Mouse (Mus musculus) heart, postnatal 36 days (tissue): ENCODE measurements around the gene B4galnt2. TPM values are rescaled to one million over a fixed set of nuclear protein-coding genes. Genes with fewer than 3 reads are reported as not detected.
"Not testable (repeated sequence)": the region's sequence is repeated elsewhere in the genome, so short reads cannot be mapped to it uniquely, and the experiment has no call there.

ENCODE experiments used
- DNase-seq, 2 experiments: peaks; one replicate each; pipeline ENCODE4 v3.0.0; 2021 to 2022
- intact Hi-C: fragments of 180-260 bp; cut with DNase I; formaldehyde crosslinking; loops from one replicate; pipeline ENCODE4 v1.15.1; 2025
- total RNA-seq, 2 experiments: library from RNA; stranded (reverse); gene quantifications; 2 replicates each; pipeline ENCODE4 v1.2.3; 2021

Gene B4galnt2
- not detected for total RNA-seq

DNA sequence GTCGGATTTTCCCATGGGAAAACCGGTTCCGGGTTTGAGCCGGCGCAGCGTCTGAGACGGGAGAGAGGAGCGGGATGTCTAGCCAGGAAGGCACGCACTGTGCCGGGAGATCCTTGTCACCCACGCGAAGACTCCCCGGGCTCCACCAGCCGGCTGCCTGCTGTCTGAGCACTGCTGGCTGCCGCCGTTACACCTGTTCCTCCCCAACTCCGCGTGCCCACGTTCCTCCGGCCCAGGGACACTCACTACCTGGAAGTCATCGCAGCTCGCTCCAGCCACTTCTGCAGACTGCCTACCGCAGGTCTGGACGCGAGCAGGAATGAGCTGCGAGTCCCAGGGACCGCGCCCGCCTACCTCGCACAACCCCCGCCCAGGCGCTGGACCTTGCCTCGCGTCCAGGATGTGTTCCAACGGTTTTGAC is at the start of gene B4galnt2:
Gene B4galnt2, minus strand, starts transcription at position 321 of the 421 bp plus-strand sequence.
- DNase-seq: no peak
- intact Hi-C loops: no loop called here

DNA sequence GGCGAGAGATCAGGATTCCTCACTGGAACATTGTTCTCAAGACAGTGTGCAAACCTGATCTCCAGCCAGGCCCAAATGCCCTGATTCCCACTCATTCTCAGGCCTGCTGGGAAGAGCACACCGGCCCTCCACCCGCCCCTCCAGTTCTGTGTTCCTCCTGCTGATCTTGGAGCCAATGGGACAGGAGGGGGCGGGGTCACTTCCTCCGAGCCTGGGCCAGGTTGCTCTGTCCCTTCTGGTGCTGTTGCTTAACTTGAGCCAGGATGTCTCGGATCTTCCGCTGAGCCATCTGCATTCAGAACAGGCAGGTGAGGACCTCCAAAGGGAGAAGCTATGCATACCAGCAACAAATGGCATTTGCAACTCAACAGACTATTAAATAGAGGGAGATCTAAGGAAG is 48.6 kb upstream of the B4galnt2 start:
- DNase-seq: no peak
- intact Hi-C loops: no loop called here

DNA sequence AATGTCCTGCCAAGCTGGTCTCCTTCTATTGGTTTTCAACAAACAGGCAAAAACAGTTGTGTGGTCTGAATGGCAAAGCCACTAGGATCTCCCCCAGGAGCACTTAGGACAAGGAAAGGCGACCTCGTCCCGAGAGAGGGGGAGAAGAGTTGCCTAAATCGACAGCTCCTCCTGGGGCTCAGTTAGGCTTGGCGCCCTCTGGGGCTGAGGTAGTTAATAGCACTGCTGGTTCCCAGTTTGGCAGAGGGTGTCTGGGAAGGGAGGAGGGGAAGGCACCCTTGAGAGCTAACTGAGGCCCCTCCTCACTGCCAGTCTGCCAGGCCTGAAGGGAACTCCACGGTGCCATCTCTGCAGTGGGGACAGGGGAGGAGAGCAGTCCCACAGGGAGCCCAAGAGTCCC is 44.5 kb upstream of the B4galnt2 start:
- no peak for DNase-seq
- intact Hi-C loops: no loop called here

DNA sequence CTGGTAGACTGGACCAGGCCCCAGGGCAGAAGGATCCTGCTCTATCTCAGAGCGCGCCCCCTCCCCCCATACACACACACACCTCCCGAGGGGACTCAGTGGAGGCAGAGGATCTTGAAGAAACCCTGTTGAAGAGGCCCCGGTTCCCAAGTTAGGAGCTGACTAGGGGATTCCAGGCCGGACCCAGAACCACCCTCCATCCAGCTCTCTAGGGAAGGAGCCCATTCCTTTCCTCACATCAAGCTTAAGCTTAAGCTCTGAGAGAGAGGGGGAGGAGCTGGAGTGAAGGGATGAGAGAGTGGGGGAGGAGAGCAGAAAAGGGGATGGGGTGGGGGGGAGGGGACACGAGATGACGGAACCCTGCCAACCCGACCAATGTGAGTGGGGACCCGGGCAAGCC is 43.6 kb upstream of the B4galnt2 start:
- intact Hi-C loops: no loop called here
- no peak for DNase-seq

DNA sequence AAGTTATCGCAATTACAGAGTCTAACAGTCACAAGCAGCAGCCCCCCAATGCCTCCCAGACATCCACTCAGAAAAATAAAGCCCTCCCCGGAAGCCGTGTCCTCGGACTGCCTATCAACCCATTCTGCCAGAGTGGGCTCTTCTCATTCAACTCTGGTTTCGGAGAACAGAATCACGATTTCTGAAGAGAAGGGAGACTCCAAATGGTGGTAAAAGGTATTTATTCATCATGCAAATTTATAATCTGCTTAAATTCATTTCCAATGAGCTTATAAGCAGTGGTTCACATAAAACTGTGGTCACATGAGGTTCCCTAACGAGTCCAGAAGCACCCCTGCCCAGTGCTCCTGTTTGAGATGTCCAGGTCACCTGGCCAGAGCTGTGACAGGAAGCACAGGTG is 42.7 kb upstream of the B4galnt2 start:
- intact Hi-C loops: no loop called here
- no peak for DNase-seq

DNA sequence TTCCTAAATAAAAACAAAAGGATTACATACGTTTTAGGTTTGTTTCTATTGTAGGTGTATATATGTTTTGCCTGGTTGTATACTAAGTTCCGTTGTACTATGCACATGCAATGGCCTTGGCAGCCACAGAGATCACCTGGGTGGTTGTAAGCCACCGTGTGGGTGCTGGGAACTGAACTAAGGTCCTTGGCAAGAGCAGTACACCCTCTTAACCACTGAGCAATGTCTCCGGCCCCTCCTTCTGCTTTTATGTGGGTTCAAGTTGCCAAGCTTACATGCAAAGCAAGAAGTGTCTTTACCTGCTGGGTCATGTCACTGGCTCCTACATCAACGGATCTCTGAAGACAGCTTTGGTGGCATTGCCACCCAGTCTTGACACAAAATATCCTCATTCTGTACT is 38.6 kb upstream of the B4galnt2 start:
- DNase-seq: no peak
- intact Hi-C loops: no loop called here

DNA sequence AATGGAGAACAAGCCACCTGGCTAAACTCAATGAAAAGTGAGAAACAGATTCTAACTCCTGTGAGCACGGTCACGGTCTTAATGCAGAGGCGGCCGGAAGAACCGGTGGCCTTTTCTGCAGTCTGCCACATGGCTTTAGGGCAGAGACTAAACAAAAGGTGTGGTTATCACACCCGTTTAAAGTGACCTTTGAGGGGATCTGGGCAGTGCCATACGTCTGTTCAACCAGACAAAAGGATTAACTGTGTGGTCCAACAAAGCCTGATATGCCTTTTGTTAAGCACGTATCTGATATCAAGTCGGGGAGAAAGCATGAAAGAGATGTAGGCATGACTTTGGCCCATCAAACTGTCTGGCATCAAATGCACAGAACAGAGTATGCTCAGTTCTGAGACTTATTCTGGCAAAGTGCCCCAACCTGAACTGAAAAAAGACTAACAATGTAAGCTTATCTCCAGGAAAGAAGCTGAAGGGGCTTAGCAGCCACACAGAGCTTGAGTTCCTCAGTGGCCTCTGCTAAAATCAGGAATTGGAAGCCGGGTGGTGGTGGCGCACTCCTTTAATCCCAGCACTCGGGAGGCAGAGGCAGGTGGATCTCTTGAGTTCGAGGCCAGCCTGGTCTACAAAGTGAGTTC is 31.3 kb upstream of the B4galnt2 start:
- intact Hi-C loops: no loop called here

DNA sequence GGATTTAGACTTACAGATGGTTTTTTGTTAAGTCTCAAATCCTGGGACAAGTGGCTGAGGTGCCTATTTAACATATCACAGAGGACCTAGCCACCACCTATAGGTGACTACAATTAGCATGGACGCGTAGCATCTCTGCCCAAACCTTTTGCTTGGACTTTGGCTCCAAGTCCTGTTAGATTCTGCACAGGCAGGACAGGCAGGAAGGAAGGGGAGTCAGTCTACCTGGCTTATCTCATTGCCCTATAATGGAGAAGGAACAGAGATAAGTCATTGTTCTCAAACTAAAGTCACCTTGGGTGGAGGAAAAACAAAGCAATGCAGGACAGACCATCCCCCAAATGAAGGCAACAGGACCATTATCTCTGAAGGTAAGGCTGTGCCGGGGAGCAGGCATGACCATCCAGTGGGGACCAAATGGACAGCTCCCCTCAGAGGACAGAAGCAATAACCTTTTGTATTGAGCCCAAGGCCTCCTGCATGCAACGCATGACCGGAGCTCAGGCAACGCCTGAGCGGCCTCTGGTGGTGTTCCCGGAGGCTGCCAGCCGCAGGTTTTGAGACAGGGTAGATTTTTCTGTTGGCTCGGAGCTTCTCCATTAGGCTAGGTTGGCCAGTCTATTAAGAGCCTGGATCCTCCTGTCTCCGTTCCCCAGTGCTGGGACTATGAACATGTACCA is 25.3 kb upstream of the B4galnt2 start:
- DNase-seq: no peak
- intact Hi-C loops: no loop called here

More for the DNA sequence above, 31.3 kb upstream of the B4galnt2 start:
- no peak for DNase-seq

DNA sequence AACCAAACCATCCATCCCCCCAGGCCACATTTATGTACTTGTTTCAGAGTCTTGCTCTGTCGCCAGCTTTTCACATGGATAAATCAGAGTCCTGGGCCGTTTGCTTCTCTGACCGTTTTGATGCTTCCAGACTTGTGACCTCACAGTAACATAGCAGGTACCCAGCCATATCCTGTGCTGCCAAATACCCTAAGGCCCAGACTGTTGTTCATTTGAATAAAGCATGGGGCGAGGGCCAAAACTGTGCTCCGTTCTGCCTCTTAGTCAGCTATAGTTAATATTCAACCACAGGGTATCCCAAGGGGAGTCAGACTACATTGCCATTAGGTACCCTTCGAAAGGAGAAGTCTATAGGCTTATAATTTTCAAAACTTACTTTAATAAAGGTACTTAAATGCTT is 21.7 kb upstream of the B4galnt2 start:
- no peak for DNase-seq
- intact Hi-C loops: no loop called here

DNA sequence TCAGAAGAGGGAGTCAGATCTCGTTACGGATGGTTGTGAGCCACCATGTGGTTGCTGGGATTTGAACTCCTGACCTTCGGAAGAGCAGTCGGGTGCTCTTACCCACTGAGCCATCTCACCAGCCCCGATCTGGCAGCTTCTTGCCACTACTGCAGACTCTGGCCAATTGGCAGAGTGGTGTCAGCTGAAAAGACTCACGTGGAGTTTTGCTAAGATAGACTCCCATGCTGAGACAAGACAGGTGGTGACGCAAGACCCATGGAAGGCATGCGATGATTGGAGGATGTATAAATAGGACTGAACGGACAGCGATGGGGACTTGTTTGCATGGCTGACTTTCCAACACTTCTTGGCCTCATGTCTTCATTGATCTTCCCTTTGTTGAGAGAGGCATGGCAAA is 17.5 kb upstream of the B4galnt2 start:
- intact Hi-C loops, DNase-seq: not testable (repeated sequence)

DNA sequence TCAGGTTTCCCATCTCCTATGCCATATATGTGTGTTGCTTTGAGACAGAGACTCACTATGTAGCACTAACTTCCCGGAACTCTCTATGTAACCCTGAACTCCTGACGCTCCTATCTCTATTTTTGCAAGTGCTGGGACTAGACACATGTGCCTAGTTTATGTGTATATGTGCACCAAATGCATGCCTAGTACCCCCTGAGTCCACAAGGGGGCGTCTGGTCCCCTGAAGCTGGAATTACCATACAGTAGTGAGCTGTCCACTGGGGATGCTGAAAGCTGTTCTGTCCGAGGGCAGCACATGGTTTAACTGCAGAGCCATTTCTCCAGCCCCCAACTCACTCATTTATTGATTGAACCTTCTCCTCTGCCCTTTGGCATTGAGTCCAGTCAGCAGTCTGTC is 11.7 kb upstream of the B4galnt2 start:
- DNase-seq: no peak
- intact Hi-C loops: no loop called here

DNA sequence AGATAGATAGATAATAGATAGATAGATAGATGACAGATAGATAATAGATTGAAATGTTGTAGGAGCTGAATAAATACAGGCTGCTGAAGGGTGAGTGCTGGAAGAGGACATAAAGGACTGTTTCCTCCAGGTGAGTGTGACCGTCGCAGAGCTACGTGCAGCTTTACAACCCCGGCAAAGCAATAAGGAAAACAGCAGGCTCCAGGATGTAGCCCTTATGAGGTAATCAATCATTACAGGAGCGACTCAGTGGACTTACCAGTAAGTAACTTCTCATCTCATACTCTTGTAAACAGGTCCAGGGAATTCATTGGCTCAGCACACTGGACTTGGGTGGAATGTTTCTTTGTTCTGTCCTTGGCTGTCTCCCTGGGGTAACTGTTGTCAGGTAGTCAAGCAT is 11.3 kb upstream of the B4galnt2 start:
- DNase-seq: no peak

DNA sequence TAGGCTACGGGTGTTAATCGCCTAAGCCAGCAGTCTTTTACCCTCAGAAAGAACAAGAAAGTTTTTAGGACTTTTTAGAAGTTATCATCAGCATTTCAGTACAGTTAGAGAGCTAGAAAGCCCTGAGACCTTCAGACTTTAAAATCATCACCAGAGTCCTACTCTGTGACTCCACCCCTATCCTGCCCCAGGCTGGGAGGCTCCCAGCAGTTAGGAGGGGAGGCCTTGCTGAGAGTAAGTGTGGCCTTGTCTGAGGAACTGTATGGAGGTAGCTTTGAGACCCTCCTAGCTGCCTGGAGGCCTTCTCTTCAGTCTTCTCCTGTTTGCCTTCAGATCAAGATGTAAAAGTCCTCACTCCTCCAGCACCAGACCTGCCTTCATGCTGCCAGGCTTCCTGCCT is 9.5 kb upstream of the B4galnt2 start:
- intact Hi-C loops: no loop called here
- no peak for DNase-seq

More for the DNA sequence above, 11.3 kb upstream of the B4galnt2 start:
- intact Hi-C loops: no loop called here

DNA sequence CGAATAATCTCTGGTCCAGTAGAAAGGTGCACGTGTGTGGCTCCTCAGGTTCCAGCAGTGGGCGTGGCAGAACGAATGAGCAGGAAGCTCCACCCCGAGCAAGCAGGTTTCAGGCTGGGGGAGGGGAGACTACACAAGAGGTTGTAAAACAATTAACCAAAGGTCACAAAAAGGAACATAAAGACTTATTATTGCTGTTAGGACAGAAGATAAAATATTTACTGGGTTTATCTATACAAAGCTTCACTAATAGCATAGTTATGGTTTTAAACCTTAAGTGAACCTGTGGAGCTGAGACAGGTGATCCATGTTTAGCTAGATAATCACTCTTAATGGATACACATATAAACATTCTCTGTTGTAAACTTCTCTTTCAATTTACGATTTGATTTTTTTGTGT is 8.8 kb upstream of the B4galnt2 start:
- intact Hi-C loops: not testable (repeated sequence)

DNA sequence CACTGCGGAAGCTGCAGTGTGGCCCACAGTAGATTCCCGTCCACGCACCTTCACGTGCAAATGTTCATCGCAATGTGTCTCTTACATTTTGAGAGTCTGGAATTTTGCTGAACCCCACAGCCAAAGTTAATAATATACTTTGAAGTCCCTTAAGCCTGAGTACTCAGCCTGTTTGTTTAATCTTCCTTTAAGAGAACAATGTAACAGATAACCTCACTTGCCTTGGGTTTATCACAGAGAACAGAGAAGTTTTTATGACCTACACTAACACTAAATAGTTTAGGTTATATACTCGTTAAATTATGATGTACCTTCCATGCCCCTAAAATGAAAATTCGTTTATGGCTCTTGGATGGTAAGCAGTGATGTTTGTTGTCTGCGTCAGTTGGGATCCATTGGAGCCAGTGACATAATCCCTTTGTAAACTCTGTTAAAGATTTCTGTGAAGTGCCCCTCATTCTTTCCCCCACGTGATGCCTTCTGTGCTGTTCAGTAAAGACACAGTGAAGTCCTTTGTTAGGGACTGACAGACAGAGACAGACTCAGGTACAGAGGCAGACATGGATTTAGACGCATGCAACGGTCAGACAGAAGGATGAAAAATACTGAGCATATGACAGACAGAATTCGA is 7.4 kb upstream of the B4galnt2 start:
- no peak for DNase-seq
- intact Hi-C loops: no loop called here

More for the DNA sequence above, 8.8 kb upstream of the B4galnt2 start:
- DNase-seq: not testable (repeated sequence)

DNA sequence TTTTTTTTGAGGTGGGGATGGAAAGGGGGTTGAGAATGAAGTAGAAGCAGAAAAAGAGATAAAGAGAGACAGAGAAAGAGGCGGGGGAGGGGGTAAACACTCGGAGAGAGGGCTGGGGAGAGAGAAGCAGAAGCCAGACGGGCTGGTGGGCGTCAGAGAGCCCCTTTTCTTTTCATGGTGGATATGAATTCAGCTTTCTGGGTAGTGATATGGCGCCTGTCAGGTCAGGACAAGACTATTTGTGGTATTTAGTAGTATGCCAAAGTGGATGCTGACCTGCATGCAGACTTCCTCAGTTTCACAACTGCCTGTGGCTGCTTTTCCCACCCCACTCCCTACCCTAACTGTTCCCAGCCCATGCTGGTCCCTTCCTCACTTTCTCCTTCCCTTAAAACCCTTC is 1.7 kb upstream of the B4galnt2 start:
- DNase-seq: no peak

DNA sequence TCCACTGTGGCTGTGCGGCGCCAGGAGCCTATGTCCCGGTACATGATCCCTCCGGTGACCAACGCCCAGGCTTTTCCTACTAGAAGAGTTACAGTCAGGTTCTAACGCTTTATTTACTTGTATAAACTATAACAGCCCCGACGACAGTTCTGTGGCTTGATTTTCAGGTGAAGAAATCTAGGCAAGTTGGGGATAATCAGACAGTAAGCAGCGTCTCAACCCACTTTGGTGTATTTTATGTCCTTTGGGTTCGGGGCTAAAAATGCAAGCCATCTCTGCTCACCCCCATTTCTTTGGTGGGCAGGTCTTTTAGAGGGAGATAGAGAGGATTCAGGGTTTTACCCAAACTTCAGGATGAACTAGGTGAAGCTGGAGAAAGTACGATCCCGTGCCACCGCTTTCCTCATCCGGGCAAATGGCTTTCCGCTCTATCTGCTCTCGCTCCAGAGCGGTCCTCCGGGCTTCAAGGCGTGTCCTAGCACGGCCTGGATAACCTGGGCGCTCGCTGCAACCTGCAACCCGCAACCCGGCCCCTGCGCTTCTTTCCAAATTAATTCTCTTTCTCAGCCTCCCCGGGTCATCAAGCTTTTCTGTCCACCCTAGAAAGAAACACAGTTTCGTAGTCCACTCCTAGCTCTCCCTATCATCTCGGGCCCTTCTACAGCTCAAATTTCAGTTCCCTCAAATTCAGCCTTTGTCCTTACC is 467 bp upstream of the B4galnt2 start:
- intact Hi-C loops: no loop called here
- DNase-seq: no peak

More for the DNA sequence above, 1.7 kb upstream of the B4galnt2 start:
- intact Hi-C loops: no loop called here

DNA sequence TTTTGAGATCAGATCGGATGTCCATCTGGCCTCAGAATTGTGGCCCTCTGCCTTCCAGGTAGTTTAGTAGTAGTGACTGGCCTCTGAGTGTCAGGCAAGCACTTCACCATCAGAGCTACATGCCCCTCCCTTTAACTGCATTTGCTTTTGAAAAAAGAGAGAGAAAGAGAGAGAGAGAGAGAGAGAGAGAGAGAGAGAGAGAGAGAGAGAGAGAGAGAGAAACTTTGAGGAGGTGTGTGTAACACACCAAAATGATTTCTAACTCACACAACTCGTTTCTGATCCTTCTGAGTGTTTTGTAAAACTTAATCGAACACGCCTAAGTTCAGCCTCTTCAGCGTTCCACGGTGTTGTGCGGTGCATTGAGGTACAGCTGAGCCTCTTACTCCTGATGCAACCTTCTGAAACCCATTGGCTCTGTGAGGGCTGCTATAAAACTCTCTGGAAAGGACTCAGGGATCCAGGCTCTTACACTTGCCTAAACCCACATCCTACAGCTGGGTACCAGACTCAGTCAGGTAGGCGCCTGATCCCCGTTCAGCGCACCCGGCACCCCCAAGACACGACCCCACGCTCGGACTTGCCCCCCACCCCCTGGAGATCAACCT is 628 bp downstream of the B4galnt2 start:
- DNase-seq: no peak
- intact Hi-C loops: no loop called here

DNA sequence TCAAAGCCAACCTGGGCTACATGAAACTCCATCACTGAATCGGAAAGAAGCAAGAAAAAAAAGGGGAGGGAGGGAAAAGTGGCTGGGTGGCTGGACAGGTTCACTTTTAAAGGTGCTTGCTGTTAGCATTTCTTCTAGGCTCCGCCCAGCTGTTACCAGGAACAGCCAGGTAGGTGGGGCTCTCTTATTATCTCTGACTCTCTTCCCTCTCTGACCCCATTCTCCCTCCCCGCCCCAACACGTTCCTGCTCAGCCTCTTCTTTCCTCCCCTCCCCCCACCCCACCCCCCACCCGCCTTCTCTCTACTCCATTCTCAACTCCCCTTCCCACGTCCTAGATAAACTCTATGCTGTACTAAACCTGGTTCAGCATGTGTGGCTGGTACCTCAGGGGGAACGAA is 3.1 kb downstream of the B4galnt2 start:
- DNase-seq: no peak
- intact Hi-C loops: no loop called here

DNA sequence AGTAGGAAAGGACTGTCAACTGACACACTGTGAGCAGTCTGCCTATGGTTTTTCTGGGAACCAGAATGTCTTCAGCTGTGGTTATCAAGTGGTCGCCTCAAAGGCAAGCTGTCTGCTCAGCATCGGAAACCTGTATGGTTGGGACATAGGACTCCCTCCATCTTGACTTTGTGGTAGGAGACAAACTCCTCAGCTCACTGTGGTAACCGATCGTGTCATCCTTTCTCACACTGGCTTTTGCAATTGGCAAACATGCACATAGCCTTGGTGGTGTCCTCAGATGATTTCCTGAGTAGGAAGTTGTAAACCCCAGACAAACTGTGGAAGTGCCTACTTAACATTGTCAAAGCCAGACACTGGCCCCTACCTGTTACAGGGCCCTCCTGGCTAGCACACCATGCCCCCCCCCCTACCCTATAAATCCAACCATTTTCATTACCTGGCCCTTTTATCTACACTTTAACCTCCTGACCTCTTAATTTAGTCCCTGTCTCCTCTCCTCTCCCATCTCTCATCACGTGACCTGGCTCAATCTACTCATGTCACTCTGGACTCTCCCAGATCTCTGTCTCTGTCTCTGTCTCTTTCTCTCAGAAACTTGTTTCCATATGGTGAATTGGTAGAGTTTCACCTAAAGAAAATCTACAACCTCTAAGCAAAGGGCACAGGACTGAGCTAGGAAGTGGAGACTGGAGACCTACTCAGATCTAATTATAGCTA is 6.7 kb downstream of the B4galnt2 start:
- no peak for DNase-seq
- intact Hi-C loops: no loop called here
